Comparison of ENCODE assay signal across 8 mouse cellular contexts in the genomic region with DNA sequence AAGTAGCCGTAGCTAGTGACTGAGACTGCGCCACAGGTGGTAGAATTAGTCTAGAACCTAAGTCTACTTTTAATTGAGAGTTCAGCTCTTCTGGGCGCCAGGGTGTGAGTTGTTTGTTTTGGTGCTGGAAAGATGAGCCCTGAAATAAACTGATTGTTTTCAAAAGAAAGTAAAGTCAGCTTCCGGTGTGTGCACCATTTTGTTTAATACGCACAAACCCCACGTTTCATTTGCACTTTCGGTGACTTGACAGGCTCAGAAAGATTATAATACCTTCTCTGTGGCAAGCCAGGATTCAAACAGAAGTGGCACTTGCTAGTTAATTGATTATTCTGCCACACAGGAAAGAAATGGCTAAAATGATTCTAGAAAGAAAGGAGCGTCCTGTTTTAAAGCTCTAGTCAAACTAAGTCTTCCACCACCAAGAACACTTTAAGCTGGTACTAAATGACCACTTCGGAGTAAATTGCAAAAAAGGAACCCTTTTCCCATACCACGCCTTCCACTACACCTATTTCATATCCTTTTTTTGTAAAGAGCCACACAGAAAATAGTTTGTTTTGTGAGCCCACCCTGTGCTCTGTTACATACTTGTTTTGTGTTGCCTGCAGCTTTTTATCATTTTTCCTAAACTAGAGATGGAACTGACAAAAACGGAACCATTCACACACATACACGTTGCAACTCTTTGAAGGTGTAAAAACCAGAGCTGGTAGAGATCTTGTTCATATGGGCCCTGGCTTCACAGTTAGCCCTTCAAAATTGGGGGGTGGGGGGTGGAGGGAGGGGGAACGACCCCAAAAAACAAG. TPM values are rescaled to one million over a fixed set of nuclear protein-coding genes. Genes with fewer than 3 reads are reported as not detected.
DNase-seq lines count a peak whose midpoint lies in the region; ATAC-seq lines count a peak whose summit lies in the region.

No protein-coding gene starts in this region.

- no peaks in the 10 kb centered on the region for H3K36me3 ChIP-seq in lung, embryonic 15.5 days
- no peaks in the 10 kb centered on the region for H3K36me3 ChIP-seq in hindbrain, embryonic 16.5 days (ENCODE audit: control insufficient read depth, insufficient read depth, low read length)
- H3K36me3 ChIP-seq in midbrain, embryonic 16.5 days (ENCODE audit: control insufficient read depth, insufficient read depth, low read length): no peaks in the 10 kb centered on the region

- no peak for ATAC-seq in lung, embryonic 15.5 days (ENCODE audit: borderline replicate concordance, extremely low read depth, low FRiP score, low TSS enrichment)
- ATAC-seq in hindbrain, embryonic 16.5 days: no peak
- ATAC-seq in midbrain, embryonic 16.5 days: no peak

- H3K27me3 ChIP-seq in lung, embryonic 15.5 days: no peaks in the 10 kb centered on the region
- no peaks in the 10 kb centered on the region for H3K27me3 ChIP-seq in hindbrain, embryonic 16.5 days (replicated peaks; ENCODE audit: control insufficient read depth, insufficient read depth, low read length)
- H3K27me3 ChIP-seq in midbrain, embryonic 16.5 days (ENCODE audit: control insufficient read depth, insufficient read depth, low read depth, low read length): no peaks in the 10 kb centered on the region

- peak overlapping the region; percentile 60 for H3K4me2 ChIP-seq in lung, embryonic 15.5 days
- H3K4me2 ChIP-seq in hindbrain, embryonic 16.5 days (ENCODE audit: low read length): peak overlapping the region; percentile 86
- peak overlapping the region; percentile 80 for H3K4me2 ChIP-seq in midbrain, embryonic 16.5 days (ENCODE audit: low read length)

- no peaks in the 10 kb centered on the region for H3K9me3 ChIP-seq in lung, embryonic 15.5 days
- H3K9me3 ChIP-seq in hindbrain, embryonic 16.5 days (ENCODE audit: control insufficient read depth, low read length): no peaks in the 10 kb centered on the region
- no peaks in the 10 kb centered on the region for H3K9me3 ChIP-seq in midbrain, embryonic 16.5 days (replicated peaks; ENCODE audit: control insufficient read depth, low read length, poor library complexity, severe bottlenecking)

- peaks cover 18% of the 10 kb centered on the region for H3K4me1 ChIP-seq in lung, embryonic 15.5 days
- H3K4me1 ChIP-seq in hindbrain, embryonic 16.5 days (ENCODE audit: control insufficient read depth, insufficient read depth, low read depth, low read length): peaks cover 21% of the 10 kb centered on the region
- H3K4me1 ChIP-seq in midbrain, embryonic 16.5 days (ENCODE audit: control insufficient read depth, insufficient read depth, low read length): peaks cover 28% of the 10 kb centered on the region

- 23% methylated on average over 13 of the region's 13 CpGs for WGBS in lung, embryonic 15.5 days
- WGBS in hindbrain, embryonic 16.5 days: 37% methylated on average over 13 of the region's 13 CpGs
- 33% methylated on average over 13 of the region's 13 CpGs for WGBS in midbrain, embryonic 16.5 days

- peak overlapping the region; percentile 92 for H3K27ac ChIP-seq in lung, embryonic 15.5 days
- peak overlapping the region; percentile 93 for H3K27ac ChIP-seq in hindbrain, embryonic 16.5 days (ENCODE audit: low read depth, low read length)
- H3K27ac ChIP-seq in midbrain, embryonic 16.5 days (ENCODE audit: low read length): peak overlapping the region; percentile 93

- intact Hi-C loops in left cerebral cortex, postnatal 25 days (cut with DNase I): no loop called here

- peak overlapping the region; percentile 96 for H3K4me3 ChIP-seq in lung, embryonic 15.5 days
- H3K4me3 ChIP-seq in hindbrain, embryonic 16.5 days (ENCODE audit: low read length): peak overlapping the region; percentile 63
- H3K4me3 ChIP-seq in midbrain, embryonic 16.5 days (ENCODE audit: low read depth, low read length): peak overlapping the region; percentile 91

- H3K9ac ChIP-seq in lung, embryonic 15.5 days: peak overlapping the region; percentile 87
- H3K9ac ChIP-seq in hindbrain, embryonic 16.5 days (ENCODE audit: low read depth, low read length): peak overlapping the region; percentile 78
- peak overlapping the region; percentile 88 for H3K9ac ChIP-seq in midbrain, embryonic 16.5 days (ENCODE audit: low read depth, low read length)

- DNase-seq in lung, postnatal 4 days: no peak
- DNase-seq in c-Kit-negative CD71-positive TER-119-positive erythroid progenitor cells, embryonic 14.5 days (ENCODE audit: low read depth, low spot score): peak; percentile 16
- no peak for DNase-seq in ovary, postnatal 10 days (ENCODE audit: low spot score)
- DNase-seq in right cerebral cortex, postnatal 4 days: no peak
- DNase-seq in left cerebral cortex, postnatal 25 days (ENCODE audit: low spot score in 2 of 2): no peak

RNA-seq across cellular contexts. Expression of gene Hadhb, which starts 1.0 kb away (rescaled TPM):
- polyA plus RNA-seq in lung, embryonic 15.5 days (2015; fragmentation: Nextera tagmentation; extraction: Ambion mirVana): 128 and 138 TPM in 2 replicates
- 66.4 and 70.4 TPM in 2 replicates for polyA plus RNA-seq in hindbrain, embryonic 16.5 days (2015; fragmentation: Nextera tagmentation; extraction: Ambion mirVana)
- polyA plus RNA-seq in midbrain, embryonic 16.5 days (2015; fragmentation: Nextera tagmentation; extraction: Ambion mirVana): 52.1 and 53.6 TPM in 2 replicates
- total RNA-seq in left cerebral cortex, postnatal 25 days (2021): 10 to 100 TPM; 86.9 to 91.2 TPM

RNA-seq across cellular contexts. Expression of gene Hadha, which starts 1.1 kb away (rescaled TPM):
- polyA plus RNA-seq in lung, embryonic 15.5 days (2015; fragmentation: Nextera tagmentation; extraction: Ambion mirVana): 143 TPM in 2 replicates
- polyA plus RNA-seq in hindbrain, embryonic 16.5 days (2015; fragmentation: Nextera tagmentation; extraction: Ambion mirVana): 75.3 and 79.1 TPM in 2 replicates
- polyA plus RNA-seq in midbrain, embryonic 16.5 days (2015; fragmentation: Nextera tagmentation; extraction: Ambion mirVana): 61.6 and 62.3 TPM in 2 replicates
- 10 to 100 TPM; 61.0 to 71.5 TPM for total RNA-seq in left cerebral cortex, postnatal 25 days (2021)

RNA-seq across cellular contexts. Expression of gene Adgrf3, which starts 49.5 kb away (rescaled TPM):
- polyA plus RNA-seq in lung, embryonic 15.5 days (2015; fragmentation: Nextera tagmentation; extraction: Ambion mirVana): 0.22 TPM in 1 of 2 replicates, not detected in the other
- not detected in 2 replicates for polyA plus RNA-seq in hindbrain, embryonic 16.5 days (2015; fragmentation: Nextera tagmentation; extraction: Ambion mirVana)
- not detected in 2 replicates for polyA plus RNA-seq in midbrain, embryonic 16.5 days (2015; fragmentation: Nextera tagmentation; extraction: Ambion mirVana)
- not detected for total RNA-seq in left cerebral cortex, postnatal 25 days (2021)

RNA-seq across cellular contexts. Expression of gene 3110082J24Rik, which starts 50.1 kb away (rescaled TPM):
- polyA plus RNA-seq in lung, embryonic 15.5 days (2015; fragmentation: Nextera tagmentation; extraction: Ambion mirVana): not detected in 2 replicates
- polyA plus RNA-seq in hindbrain, embryonic 16.5 days (2015; fragmentation: Nextera tagmentation; extraction: Ambion mirVana): 3.5 and 4.6 TPM in 2 replicates
- 2.6 and 3.7 TPM in 2 replicates for polyA plus RNA-seq in midbrain, embryonic 16.5 days (2015; fragmentation: Nextera tagmentation; extraction: Ambion mirVana)
- 1 to 10 TPM; 2.0 TPM for total RNA-seq in left cerebral cortex, postnatal 25 days (2021)

RNA-seq across cellular contexts. Expression of gene Garem2, which starts 51.1 kb away (rescaled TPM):
- 0.22 and 0.25 TPM in 2 replicates for polyA plus RNA-seq in lung, embryonic 15.5 days (2015; fragmentation: Nextera tagmentation; extraction: Ambion mirVana)
- 8.6 and 11.8 TPM in 2 replicates for polyA plus RNA-seq in hindbrain, embryonic 16.5 days (2015; fragmentation: Nextera tagmentation; extraction: Ambion mirVana)
- polyA plus RNA-seq in midbrain, embryonic 16.5 days (2015; fragmentation: Nextera tagmentation; extraction: Ambion mirVana): 6.9 and 8.1 TPM in 2 replicates
- total RNA-seq in left cerebral cortex, postnatal 25 days (2021): 10 to 100 TPM; 10.1 to 13.1 TPM
